Comparison of ENCODE assay signal across 8 mouse cellular contexts in genomic region chr12:29258548-29258874, GRCm38 (mm10).
A peak's percentile ranks its signal among the peaks of the same experiment; 100 is the strongest.
DNase-seq lines count a peak whose midpoint lies in the region; ATAC-seq lines count a peak whose summit lies in the region.

No protein-coding gene starts in this region.

- H3K4me3 ChIP-seq in midbrain, embryonic 12.5 days = no peak overlapping the region

- H3K9ac ChIP-seq in midbrain, embryonic 12.5 days (replicated peaks) = no peak overlapping the region

- intact Hi-C loops in left cerebral cortex, postnatal 25 days (cut with DNase I) = no loop called here

- no peaks in the 10 kb centered on the region for H3K36me3 ChIP-seq in midbrain, embryonic 12.5 days

- no peak for DNase-seq in frontal cortex, postnatal 14 days (ENCODE audit: low spot score in 2 of 2)
- DNase-seq in retina, adult 2 months (ENCODE audit: low read depth, low spot score) = peak; percentile 18
- no peak for DNase-seq in retina, embryonic 14.5 days (ENCODE audit: low spot score)
- DNase-seq in layer of hippocampus, postnatal 10 days (ENCODE audit: low spot score in 2 of 2) = no peak
- DNase-seq in spleen, postnatal 14 days (ENCODE audit: low spot score in 2 of 2) = no peak
- no peak for DNase-seq in left cerebral cortex, postnatal 25 days (ENCODE audit: low spot score in 2 of 2)

- peak overlapping the region; percentile 8; the same call in 1 of the 2 replicates for H3K4me2 ChIP-seq in midbrain, embryonic 12.5 days (replicated peaks)

- no peaks in the 10 kb centered on the region for H3K27me3 ChIP-seq in midbrain, embryonic 12.5 days

- no peaks in the 10 kb centered on the region for H3K9me3 ChIP-seq in midbrain, embryonic 12.5 days

- peak overlapping the region; percentile 82 for H3K27ac ChIP-seq in midbrain, embryonic 12.5 days (replicated peaks)

- peak; percentile 43; the same call in 1 of the 2 replicates for ATAC-seq in frontal cortex, adult (ENCODE audit: low TSS enrichment)
- ATAC-seq in midbrain, embryonic 12.5 days (ENCODE audit: low FRiP score, low read depth) = no peak

- H3K4me1 ChIP-seq in midbrain, embryonic 12.5 days = peaks cover 25% of the 10 kb centered on the region
